Mouse (Mus musculus) urinary bladder, postnatal 14 days (tissue): ENCODE results near the gene Slc35f1.

ENCODE experiments used
- DNase-seq: peaks from one replicate; pipeline ENCODE4 v3.0.0; 2021; ENCODE audit warnings: low spot score

Gene Slc35f1

DNA sequence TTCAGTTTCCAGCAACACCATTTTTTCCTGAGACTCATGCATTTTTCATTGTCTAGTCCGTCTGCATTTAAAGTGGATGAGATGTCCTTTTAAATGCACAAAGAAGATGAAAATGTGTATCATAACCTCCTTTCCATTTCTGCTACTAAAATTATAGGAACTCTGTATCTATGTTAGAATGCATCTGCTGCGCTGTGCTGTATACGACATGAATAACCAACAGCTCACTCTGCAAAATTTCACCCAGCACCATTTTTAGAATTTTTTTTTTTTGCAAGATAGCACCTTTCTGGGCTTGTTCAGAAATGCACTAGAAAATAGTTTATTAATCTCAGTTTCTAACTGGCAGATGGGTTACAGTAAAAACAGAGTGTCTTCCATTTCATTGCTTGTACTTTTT, 236.0 kb downstream of the Slc35f1 start:
- no peak for DNase-seq

GRCm38 (mm10) chr10:52932159-52932558, 241.8 kb downstream of the Slc35f1 start:
- no peak for DNase-seq

DNA sequence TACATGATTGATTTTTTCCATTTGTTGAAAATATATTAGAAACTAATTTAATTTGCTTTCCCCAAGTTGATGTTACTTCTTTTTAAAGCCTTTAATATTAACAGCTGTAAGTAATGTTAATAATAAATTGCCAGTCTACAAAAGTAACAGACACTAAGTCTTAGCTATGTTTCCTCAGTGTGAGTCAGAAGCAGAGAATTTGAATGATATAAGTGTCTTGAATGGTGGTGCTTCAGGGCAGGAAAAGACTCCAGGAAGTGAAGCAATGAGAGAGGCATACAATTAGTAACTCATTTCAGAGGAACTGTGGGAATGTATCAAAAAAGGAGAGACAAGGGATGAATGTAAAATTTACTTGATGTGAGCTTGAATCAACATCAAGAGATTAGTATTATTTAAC, 244.3 kb downstream of the Slc35f1 start:
- no peak for DNase-seq

GRCm38 (mm10) chr10:52940111-52940830, 249.9 kb downstream of the Slc35f1 start:
- no peak for DNase-seq

GRCm38 (mm10) chr10:52940831-52941216, 250.5 kb downstream of the Slc35f1 start:
- DNase-seq, result no peak

- no peak for DNase-seq
Observed at GRCm38 (mm10) chr10:52952581-52952980, 262.2 kb downstream of the Slc35f1 start.

DNA sequence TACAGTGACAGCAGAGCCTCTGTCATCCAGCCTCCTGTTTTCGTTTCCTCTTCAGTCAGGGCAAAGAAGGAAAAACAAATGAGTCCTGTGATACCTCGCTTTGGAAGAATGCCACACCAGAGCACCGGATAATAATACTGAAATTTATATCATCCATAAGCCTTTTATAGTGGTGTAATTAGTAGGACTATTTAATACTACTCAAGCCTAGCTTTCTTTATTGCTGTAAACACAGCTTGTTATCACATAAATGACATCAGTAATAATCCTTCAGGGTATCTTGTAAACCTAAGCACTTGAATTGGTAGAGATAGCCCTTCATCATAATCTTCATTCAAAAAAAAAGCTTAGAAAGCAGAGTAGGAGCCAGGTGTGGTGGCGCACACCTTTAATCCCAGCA, 266.4 kb downstream of the Slc35f1 start:
- DNase-seq, result no peak

GRCm38 (mm10) chr10:52979251-52979650, 288.9 kb downstream of the Slc35f1 start:
- no peak for DNase-seq

DNA sequence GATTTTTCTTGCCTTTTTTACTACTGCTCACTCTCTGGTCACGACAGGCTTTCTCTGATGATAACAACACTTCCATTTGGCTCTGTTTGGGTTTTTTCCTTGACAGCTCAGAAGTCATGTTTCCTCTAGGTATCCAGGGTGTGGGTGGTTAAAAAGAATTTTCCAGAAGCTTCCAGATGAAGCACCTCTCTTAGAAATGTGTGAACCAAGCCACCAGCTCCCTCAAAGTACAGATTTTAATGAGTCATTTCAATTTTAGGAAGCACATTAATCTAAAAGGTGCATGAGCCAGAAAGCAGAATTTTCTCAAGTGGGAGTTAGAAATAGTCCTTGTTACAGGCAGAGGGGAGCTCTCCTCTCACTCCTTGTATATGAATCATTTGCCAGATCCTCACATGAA, 292.5 kb downstream of the Slc35f1 start:
- no peak for DNase-seq

DNA sequence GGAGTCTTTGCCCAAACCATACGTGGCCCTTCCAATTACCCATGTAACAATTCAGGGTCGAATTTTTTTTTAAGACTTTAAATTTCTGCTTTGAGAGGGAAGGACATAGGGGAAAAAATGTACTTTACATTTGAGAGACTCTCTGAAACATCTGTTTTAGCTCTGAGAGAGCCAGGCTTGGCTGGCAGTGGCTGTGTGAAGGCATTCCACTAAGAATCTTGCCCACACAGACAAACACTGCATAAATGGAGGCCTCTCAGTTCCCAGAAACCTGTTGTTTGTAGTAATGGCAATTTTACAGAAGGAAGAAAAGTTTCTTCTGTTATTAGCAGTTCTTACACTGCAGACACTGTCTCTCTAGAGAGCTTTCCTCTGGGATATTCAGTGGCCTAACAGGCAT, 301.9 kb downstream of the Slc35f1 start:
- DNase-seq, result no peak

DNA sequence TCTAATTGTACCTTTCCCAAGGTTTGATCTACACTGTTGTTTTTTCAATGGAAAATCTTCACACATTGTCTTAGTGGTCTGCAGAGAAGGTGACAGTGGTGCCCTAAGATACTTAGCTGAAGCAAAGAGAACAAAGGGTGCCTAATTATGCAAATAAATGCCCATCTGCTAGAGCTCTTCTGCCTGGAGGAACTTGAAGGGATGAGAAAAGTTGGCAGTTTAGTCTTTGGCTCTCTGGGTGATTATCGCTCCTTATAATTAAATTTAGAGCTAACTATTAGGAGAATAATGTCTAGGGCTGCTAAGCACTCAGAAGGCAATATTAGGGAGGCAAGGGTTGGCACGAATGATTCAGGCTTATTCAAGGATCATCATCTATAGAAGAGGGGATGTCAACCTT, 306.6 kb downstream of the Slc35f1 start:
- no peak for DNase-seq

DNA sequence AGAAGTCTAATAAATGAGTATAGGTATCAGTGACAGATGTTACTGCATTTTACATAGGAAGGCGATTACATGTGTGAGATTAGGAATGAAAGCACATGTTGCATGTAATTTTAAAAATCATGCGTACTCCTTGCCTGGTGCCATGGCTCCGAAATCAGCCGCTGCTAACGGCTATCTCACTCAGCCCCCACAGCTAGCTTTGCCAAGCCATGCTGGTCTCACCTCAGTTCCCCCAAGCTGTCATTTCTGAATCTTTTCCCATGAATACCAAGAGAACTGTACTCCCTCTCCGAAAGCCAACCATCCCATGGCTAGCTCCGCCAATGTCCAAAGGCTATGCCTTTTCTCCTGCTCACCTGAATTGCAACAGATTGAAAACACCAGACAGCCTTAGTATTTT, 310.8 kb downstream of the Slc35f1 start:
- no peak for DNase-seq

GRCm38 (mm10) chr10:53006229-53007190, 316.2 kb downstream of the Slc35f1 start:
- DNase-seq, result no peak

GRCm38 (mm10) chr10:53013878-53014277, 323.5 kb downstream of the Slc35f1 start:
- no peak for DNase-seq

DNA sequence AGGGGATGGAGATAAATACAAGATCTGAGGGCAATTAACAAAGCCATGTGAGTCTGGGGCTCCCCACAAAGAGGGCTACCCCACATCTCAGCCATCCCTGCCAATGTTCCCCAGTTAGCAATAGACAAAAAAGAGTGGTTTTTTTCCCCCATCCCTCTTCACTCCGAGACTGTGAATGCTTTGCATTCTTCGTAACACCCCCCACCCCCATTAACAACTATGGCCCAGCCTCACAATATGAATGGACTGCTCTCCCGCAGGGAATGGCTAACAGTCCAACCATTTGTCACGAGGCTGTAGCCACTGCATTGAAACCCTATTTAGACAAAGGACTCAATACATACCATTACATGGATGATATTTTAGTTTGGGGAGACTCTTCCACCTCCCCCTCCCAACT, 338.1 kb downstream of the Slc35f1 start:
- DNase-seq, result no peak

GRCm38 (mm10) chr10:53035202-53035601, 344.9 kb downstream of the Slc35f1 start:
- no peak for DNase-seq

- no peak for DNase-seq
Observed at GRCm38 (mm10) chr10:53045931-53046330, 355.6 kb downstream of the Slc35f1 start.

DNA sequence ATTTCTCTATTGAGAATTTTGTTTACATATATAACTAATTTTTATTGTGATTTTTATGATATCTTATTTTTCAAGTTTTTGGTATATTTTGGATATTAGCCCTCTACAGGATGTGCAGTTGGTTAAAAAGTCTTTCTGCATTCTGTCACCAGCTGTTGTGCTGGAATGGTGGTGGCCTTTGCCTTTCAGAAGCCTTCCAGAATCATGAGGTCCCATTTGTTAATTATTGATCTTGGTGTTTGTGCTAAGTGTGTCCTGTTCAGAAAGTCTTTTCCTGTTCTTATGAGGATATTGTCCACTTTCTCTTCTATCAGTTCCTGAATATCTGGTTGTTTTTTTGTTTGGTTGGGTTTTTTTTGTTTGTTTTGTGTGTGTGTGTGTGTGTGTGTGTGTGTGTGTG, 362.2 kb downstream of the Slc35f1 start:
- no peak for DNase-seq

GRCm38 (mm10) chr10:53060745-53061144, 370.4 kb downstream of the Slc35f1 start:
- no peak for DNase-seq

- DNase-seq, result no peak
Observed at GRCm38 (mm10) chr10:53062741-53063140, 372.4 kb downstream of the Slc35f1 start.

GRCm38 (mm10) chr10:53087811-53088210, 397.5 kb downstream of the Slc35f1 start:
- no peak for DNase-seq

- no peak for DNase-seq
Observed at GRCm38 (mm10) chr10:53091525-53091924, 401.2 kb downstream of the Slc35f1 start.

- DNase-seq, result no peak
Observed at GRCm38 (mm10) chr10:53096446-53096845, 406.1 kb downstream of the Slc35f1 start.
